Mouse (Mus musculus) fat pad, adult 2 months (tissue): ENCODE data around the gene Tex261.
A peak's percentile ranks its signal among the peaks of the same experiment; 100 is the strongest.
"Not testable (repeated sequence)": the region's sequence is repeated elsewhere in the genome, so short reads cannot be mapped to it uniquely, and the experiment has no call there.

ENCODE experiments used
- DNase-seq: peaks from one replicate; pipeline ENCODE4 v3.0.0-alpha.2; 2011; ENCODE audit warnings: low read depth, low spot score; ENCODE audit errors: extremely low read depth

Tex261 gene

DNA sequence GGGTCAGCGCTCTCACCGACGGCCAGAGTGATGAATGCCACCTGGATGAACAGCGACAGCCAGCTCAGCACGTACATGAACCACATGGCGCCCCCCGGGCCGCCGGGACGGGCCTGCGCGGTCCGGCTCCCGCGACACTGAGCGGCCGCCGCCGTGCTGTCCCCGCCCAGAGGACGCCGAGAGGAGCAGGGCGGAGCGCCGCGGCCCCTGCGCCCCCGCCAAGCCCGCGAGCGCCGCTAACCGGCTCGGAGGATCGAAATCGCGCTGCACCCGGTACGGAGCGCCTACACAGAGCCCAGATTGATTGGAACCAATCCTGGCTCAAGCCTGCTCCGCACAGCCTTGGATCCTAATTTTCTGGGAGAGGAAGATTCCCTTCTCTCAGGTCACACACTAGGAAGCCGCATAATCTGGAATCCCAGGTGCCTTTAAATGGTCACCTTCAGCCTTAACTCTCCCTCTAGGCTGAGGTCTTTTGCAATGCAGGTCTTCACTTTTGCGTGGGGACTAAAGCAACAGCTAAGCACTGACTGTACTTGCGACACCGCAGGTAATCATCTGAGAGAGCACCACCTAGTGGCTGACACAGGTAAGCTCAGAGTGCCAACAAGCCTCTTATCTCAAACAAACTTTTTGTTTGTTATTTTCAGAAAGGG, at the start of gene Tex261:
TSS of gene Tex261 (minus strand) at position 176 of the 656 bp plus-strand sequence.
- peak; percentile 62 for DNase-seq

DNA sequence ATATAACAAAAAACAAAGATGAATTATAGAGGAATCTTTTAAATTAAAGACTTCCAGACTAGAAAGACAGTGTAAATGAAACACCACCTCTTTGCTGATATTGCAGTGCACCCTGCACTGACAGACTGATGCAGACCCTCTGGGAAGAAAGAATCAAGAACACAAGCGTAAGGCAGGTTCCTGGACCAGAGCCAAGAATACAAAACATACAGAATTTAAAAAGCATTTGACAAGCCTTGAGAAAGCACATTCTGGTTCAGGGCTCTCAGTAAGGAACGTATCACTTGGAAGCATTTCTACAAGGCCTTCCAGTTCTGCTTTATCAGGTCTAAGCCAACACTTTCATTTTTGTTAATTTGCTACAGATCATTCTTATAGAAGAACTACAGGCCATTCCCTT, 46.2 kb upstream of the Tex261 start:
- DNase-seq, result no peak

DNA sequence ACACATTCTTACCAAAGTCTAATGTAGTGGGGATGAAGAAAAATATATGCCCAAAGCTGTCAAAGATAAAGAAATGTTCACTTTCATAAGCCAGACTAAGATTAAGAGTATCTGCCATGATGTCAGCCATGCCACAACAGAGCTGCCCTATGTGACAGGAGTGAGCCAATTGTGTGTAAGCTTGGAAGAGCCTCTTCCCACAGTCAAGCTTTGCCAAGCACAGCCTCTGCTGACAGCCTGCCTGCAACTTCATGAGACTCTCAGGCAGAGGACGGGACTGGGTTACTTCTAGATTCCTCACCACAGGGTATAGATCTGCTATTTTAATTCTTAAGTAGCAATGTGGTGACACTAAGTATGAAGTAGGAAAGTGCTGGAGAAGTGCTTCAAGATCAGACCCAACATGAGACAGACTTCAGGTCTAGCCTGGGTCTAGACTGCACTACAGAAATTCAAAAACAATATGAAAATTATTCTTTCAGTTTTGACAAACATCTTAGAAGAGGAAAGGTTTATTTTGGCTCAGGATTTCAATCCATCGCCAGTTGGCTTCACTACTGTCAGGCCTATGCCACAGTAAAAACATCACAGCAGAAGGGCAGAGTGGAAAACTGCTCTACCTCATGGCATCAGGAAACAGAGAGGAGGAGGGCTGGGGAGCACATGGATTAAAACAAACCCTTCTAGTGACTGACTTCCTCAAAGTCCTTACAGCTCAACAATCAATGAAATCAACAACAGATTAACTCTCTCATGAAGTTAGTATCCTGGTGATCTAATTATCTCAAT, 45.3 kb upstream of the Tex261 start:
- no peak for DNase-seq

DNA sequence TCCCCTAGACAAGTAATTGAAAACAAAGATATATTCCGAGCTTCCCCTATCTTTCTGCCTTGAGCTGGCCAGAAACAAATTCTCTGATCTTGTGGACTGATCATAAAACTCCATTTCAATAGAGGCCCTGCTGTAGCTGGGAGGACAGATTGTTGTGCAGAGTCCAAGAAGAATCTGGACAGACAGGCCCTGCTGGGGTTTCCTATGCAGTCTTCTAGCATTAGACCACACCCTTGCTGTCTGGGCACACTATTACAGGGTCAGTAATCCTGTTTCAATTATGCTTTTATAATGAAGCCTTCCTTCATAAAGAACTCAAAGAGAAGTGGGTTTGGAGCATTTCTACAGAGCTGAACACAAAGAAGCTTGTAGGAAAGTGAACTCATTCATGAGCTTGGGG, 43.4 kb upstream of the Tex261 start:
- DNase-seq, result no peak

DNA sequence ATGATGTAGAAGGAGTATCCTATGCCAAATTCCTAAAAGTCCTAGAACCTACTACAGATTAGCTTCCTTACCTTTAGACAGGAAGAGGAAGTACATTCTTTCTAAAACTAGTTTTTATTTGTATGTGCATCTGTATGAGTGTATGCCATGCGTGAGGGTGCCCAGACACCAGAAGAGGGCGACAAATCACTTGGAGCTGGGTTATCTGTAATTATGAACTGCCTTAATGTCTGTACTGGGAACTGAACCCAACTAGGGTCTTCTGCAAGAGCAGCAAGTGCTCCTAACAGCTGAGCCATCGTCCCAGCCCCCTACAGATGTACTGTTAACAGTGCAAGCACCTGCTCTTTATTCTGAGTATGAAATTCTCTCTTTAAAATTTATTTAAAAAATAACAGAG, 40.2 kb upstream of the Tex261 start:
- DNase-seq, result no peak

DNA sequence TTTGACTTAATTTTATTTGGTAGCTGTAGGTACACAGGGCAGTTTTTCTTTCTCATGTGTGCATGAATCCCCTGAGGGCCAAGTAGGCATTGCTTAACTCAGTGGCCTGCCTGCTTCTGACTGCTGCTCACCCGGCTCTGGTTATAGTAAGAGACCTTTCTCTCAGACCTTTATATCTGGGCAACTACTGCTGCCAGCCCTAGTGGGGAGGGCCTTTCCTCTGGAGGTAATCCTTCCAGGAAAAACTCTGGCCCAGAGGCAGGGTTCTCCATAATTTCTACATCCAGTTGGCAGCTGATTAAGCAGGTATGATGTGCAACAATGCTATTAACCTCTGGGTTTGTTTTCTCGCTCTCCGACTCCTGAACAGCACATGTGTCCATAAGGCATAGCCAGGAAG, 27.2 kb upstream of the Tex261 start:
- peak; percentile 86 for DNase-seq

DNA sequence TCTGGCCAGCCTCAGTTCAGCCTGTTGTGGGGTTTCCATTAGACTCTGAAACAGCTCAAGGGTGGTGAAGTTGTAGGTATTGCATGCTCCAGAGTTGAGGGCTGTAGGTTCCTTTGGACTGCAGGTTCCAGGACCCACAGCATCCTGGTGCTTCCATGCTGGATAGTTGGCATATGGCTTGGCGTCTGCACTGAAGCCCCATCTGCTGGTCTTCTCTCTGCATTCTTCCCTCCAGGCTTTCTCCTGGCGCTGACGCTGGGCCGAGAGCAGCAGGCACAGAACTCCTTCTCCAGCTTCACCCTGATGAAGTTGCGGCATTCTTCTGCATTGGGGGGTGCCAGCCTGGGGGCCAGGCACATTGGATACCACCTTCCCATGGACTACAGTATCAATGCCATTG, 26.4 kb upstream of the Tex261 start:
- DNase-seq, result no peak

DNA sequence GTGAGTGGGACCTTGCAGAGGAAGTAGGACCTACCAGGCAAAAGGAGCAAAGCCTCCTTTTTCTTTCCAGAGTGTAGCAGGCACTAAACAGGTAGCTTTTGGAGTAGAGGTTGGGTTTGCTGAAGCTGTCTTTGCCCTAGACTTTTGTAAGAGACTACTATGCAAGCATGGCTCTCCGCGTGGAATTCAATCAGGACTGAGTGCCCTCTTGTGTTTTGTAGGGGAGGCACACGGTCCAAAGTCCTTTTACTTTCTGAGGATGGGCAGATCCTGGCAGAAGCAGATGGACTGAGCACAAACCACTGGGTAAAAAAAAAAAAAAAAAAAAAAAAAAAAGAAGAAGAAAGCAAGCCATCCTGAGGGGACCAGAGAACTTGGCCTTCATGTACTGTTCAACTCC, 21.1 kb upstream of the Tex261 start:
- DNase-seq, result no peak

DNA sequence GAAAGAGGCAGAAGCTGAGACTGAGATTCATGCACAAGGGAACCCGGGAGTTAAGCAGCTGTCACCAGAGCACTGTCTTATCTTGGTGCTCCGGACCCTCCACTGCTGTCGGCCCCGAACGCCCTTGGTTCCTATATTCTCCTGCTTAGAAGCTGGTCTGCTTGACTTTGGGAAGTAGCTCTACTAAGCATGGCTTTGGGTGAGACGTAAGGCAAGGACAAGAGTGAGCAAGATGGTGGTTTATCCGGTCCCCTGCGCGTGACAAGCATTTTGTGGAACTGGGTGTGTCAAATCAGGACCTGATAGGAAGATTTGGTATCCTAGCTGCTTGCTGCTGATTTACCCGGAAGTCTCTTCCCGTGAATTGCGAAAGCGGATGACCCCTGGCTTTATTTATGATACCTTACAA, 19.9 kb upstream of the Tex261 start:
- DNase-seq, result no peak

DNA sequence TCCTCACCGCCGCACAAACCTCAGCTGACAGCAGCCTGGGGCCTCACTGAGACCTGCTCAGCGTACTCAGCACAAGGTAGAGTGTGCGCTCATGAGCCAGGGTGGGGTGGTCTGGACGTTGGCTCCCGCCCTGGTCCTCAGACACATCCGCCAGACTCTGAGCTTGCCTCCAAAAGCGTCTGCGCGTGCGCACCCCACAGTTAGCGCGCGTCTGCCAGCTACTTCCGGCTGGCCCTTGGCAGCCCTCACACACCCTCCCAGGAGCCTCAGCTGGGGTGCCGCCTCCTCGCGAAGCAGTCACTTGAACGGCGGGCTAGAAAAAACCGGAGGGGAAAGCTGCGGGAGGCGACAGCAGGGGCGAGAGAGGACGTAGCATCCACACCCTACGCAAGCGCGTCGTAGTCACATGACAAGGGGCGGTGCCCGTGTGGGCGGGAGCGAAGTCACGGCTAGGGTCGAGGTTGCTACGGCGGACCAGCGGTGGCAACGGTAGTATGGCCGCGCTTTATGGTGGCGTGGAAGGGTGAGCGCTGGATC, 19.2 kb upstream of the Tex261 start, which contains the start of gene Nagk:
TSS of gene Nagk (plus strand) at position 223 of the 537 bp plus-strand sequence.
- DNase-seq, result no peak

DNA sequence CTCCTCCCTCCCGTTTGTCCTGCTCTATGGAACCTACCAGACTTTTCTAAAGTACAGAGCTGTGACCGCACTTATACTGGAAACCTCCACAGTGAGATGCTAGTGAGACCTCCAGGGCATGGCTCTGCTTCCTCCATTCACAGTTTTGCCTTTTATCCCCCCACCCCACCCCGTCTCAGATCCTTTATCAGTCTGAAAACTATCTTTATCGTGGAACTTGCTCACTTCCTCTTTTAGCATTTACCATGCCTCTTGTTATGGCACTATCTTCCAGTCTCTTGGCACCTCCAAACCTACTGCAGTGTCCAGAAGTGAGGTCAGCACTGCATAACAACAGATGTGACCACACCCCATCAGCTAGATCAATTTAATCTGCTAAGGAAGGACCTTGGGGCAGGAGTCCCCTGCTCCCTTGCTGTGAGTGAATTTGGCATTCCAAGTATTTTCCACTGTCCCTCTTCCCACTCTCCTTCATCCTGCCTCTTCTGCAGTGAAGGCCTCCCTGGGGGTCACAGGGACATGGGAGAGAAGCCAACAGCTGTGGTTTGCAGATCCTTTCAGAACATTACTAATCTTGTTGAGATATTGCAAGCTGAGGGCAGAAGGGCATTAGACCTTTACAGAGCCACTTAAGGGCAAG, 15.8 kb upstream of the Tex261 start:
- DNase-seq, result no peak

DNA sequence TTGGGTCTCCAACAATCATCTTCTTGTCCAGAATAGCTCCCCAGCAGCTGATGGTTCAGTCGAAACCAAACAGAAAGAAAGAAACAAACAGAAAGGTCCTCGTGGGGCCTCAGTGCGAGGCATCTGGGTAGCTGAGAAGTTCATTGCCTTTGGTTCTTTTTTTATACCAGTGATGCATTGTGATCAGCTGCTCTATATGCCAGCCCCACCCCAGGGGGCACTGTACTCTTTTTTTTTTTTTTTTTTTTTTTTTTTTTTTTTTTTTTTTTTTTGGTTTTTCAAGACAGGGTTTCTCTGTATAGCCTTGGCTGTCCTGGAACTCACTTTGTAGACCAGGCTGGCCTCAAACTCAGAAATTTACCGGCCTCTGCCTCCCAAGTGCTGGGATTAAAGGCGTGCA, 14.9 kb upstream of the Tex261 start:
- DNase-seq, result not testable (repeated sequence)

DNA sequence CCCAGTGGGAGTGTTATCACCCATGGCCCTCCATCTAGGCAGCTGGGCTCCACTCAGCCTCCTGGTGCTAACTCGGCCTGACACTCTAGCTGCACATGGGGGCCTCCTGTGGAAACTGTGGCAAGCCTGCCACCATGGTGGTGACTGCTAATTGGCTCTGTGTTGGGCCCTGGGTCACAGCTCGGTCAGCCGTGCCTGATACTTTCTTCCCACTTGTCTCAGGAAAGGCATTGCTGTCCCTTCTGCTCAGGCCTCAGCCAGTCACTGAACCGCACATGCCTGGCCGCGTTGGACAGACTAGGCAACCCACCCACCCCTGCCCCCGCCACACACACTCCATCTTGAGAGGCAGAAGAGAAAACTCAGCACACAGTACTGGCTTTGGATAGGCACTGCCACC, 12.9 kb upstream of the Tex261 start:
- DNase-seq, result no peak

DNA sequence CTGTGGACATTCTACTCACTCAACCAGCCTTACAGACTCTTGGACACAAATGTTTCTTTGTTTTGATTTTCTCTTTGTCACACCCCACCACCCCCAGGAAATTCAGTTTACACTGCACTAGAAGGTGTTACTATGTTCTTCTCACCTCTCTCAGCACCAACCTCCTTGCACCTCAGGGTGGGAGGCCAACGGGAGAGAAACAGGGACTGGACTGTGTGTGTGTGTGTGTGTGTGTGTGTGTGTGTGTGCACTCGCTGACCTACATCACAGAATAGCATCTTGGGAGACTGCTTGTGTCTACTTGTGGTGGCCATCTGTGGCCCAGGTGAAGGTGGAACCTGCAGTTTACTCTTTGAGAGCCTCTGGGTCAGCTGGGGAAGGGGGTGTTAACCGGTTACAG, 10.8 kb upstream of the Tex261 start:
- no peak for DNase-seq

DNA sequence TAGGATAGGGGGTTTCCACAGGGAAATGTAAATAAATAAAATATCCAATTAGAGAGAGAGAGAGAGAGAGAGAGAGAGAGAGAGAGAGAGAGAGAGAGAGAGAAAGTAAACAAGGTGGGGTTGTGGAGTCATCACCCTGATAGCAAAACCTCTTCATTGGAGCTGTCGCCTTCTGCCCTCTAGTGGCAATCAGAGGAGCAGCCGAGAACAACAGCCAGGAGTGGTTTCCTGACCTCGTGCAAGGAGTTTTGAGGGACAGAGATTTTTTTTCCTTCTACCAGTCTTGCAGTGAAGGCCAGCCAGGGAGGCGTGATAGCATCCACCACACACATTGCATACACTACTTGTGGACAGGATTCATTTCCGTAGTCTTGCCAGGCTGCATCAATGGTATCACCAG, 3.4 kb upstream of the Tex261 start:
- no peak for DNase-seq

DNA sequence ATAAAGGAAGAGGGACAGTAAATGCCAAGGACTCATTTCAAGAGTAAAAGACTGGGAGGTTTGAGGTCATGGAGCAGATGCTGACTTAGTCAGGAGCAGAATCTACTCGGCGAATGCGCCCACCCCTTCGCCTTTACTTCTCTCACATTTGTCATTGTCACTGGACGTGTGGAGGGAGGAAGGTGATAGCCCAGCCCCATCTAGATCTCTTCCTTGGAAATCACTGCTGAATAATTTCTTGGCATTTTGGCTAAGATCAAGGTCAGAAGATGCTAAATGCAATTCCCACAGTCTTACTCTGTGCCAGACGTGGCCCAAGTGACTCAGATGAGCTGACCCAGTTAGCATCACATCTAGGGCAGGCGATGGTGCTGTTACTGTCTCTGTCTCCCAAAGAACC, 2.7 kb upstream of the Tex261 start:
- no peak for DNase-seq

DNA sequence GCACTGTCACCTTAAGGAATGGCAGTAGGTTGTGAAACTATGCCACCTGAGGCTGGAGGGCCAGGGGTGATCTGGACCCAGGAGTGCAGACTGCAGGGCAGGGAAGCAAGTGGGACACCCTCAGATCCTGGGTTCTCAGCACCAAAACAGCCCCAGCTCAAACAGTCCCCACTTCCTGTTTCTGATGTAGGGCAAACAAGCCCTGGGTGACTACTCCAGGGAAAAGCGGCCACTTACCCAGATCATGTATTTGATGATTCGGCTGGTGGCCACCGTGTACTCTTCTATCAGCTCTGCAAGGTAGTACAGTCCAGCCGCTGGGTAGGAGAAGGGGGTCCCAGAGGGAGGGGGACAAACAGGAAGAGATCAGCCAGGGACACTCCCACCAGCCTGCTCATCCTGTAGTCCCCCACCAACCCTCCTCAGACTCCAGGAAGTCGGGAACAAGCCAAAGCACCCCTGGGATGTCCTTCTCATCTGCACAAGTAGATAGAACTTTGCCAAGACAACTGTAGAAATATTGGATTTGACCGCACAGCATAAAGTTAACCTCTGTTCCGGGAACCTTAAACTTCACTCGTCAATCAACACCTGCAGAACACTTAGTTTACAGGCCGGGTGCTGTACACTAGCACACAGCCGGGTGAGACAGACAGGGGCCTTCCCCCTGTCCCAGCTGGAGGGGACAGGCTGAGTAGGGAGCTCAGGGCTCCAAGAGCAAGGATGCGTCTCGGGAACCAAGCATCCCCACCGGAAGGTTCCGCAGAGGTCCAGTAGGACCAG, 641 bp downstream of the Tex261 start:
- no peak for DNase-seq

DNA sequence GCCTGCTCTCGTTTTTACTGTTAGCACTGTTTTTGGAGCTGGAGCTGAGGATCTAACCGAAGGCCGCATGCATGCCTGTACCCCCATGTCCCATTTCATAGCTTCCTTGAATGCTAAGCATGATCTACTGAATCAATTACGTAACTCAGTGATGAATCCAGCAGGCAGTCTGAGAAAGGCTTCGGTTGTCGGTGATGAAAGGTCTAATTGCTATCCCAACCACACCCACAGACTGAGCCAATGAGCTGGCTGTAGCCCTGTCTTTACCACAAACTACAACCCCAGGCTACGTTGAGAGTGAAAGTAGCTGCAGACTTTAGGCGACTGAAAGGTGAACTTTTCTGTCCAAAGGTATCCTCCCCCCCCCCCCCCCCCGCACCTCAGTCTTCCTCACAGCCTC, 1.5 kb downstream of the Tex261 start:
- DNase-seq, result peak; percentile 66

DNA sequence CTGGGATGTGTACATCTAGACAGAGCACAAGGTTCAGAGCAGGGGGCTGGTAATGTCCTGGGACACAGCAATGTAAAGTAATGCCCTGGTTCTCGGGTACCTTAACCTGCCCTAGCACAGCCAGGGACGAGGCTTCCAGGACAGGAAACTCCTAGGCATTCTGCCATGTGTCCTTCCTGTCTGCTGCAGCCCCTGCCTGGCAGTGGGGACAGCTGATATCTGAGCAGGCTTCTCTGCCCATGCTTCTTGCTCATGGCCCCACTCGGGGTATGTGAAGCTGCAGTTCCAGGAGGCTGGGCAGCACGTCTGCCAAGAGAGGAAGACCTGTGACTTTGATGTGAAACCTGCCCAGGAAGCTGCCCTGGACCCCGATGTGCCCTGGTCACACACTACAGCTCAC, 7.1 kb downstream of the Tex261 start:
- DNase-seq, result no peak

DNA sequence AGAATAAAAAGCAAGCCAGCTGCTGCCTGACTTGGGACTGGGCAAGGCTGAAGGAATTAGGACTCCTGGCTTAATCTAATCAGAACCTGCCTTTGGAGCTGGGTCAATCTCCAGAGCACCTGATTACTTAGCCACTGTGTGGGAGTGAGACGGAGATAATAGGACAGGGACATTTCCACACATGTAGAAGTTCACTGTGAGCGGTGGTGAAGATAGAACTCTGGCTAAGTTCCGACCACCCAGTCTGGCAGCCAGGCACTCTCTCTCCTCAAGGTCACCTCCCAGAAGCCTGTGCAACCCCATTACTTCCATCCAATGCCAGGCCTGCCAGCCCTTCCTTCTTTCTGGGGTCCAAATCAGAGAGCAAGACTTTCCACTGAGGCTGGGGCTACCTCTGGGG, 8.6 kb downstream of the Tex261 start:
- no peak for DNase-seq

DNA sequence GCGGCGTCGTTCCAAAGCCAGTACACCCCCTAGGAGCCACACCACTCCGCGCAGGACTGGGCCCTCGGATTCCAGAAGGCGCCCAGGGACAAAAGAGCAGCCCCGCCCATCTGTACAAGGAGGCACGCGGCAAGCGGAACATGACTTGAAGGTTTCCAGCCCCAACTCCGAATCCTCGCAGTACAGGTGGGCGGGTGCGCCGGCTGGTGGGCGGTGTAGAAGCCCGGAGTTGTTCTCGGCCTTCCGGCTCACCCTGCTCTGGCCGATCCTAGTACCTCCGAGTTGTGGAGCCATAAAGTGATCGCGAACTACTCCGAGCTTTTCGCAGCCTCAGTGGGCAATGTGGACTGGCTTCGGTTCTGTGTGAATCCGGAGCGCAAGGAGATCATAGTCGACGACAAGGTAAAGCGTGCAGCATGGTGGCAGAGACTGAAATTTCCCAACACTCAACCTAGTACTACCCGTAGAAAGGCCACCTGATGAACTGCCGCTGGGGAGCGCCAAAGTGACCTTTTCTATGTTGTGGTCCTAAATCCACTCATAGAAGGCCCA, 12.7 kb downstream of the Tex261 start:
- DNase-seq, result no peak
